Mouse (Mus musculus) heart, embryonic 15.5 days (tissue): ENCODE measurements around the gene Stk36. TPM values are rescaled to one million over a fixed set of nuclear protein-coding genes. Genes with fewer than 3 reads are reported as not detected.

Source experiments
- ATAC-seq: fragments of 200-750 bp; cut with Nextera tagmentation; replicated peaks from 2 replicates; pipeline ENCODE4 v1.8.0; 2017; ENCODE audit warnings: low read depth, moderate TSS enrichment; ENCODE audit not compliant: insufficient number of reproducible peaks, insufficient read depth, low FRiP score
- H3K27ac ChIP-seq: fragments of 300-500 bp; sonication (generic); 2 replicates; pipeline ENCODE4 v1.5.1; 2015; ENCODE audit warnings: mild to moderate bottlenecking, inconsistent platforms
- H3K27me3 ChIP-seq: fragments of 300-500 bp; sonication (generic); 2 replicates; pipeline ENCODE4 v1.6.1; 2015; ENCODE audit warnings: inconsistent platforms
- H3K36me3 ChIP-seq: fragments of 300-500 bp; sonication (generic); 2 replicates; pipeline ENCODE4 v1.6.1; 2015; ENCODE audit warnings: mild to moderate bottlenecking, inconsistent platforms
- H3K4me1 ChIP-seq: fragments of 300-500 bp; sonication (generic); replicated peaks from 2 replicates; pipeline ENCODE4 v1.6.1; 2015; ENCODE audit warnings: inconsistent platforms
- H3K4me2 ChIP-seq: fragments of 300-500 bp; sonication (generic); 2 replicates; pipeline ENCODE4 v1.6.1; 2015; ENCODE audit warnings: inconsistent platforms, mild to moderate bottlenecking, moderate library complexity
- H3K4me3 ChIP-seq: fragments of 300-500 bp; sonication (generic); 2 replicates; pipeline ENCODE4 v1.5.1; 2015; ENCODE audit warnings: mild to moderate bottlenecking, inconsistent platforms
- H3K9ac ChIP-seq: fragments of 300-500 bp; sonication (generic); 2 replicates; pipeline ENCODE4 v1.6.1; 2015; ENCODE audit warnings: mild to moderate bottlenecking, inconsistent platforms
- H3K9me3 ChIP-seq: fragments of 300-500 bp; sonication (generic); replicated peaks from 2 replicates; pipeline ENCODE4 v1.6.1; 2016; ENCODE audit warnings: inconsistent platforms
- WGBS: fragments of 180-500 bp; shearing (Covaris S2); methylation state at CpG from one replicate; pipeline ENCODE4 v1.1.7; 2015; ENCODE audit warnings: mixed read lengths; 5-methylcytosine and 5-hydroxymethylcytosine counted together
- polyA plus RNA-seq: library from polyadenylated mRNA; unstranded; fragments of >200 nt; fragmentation: Nextera tagmentation; extraction: Ambion mirVana; gene quantifications from 2 replicates; pipeline ENCODE4 v1.2.1, GENCODE M21; 2015

Stk36 gene
- 3.4 and 3.7 TPM in 2 replicates for polyA plus RNA-seq

GRCm38 (mm10) chr1:74601267-74601962, at the start of gene Stk36, which contains the start of gene Rnf25:
Stk36 (plus strand) TSS chr1:74601445.
Rnf25 (minus strand) TSS chr1:74601397.
- peak within 1 kb of the TSS; percentile 86 for H3K4me3 ChIP-seq
- H3K27ac ChIP-seq = peak within 1 kb of the TSS; percentile 57
- no peaks in the 10 kb centered on the region for H3K27me3 ChIP-seq
- H3K4me2 ChIP-seq = peak within 1 kb of the TSS; percentile 84
- H3K9ac ChIP-seq = peak within 1 kb of the TSS; percentile 76
- peaks cover 14% of the 10 kb centered on the region for H3K4me1 ChIP-seq
- peak; percentile 76 for ATAC-seq
- H3K9me3 ChIP-seq = no peaks in the 10 kb centered on the region
- H3K36me3 ChIP-seq = peaks cover 21% of the 10 kb centered on the region; the same call in 1 of the 2 replicates
- 9% methylated on average over 25 of the region's 25 CpGs for WGBS

GRCm38 (mm10) chr1:74559061-74559460, 42.2 kb upstream of the Stk36 start:
- Histone ChIP-seq H3K27ac (no peak overlapping the region), H3K9ac (no peak overlapping the region), H3K9me3 (no peaks in the 10 kb centered on the region), H3K27me3 (no peaks in the 10 kb centered on the region), H3K4me1 (no peaks in the 10 kb centered on the region), H3K4me2 (no peak overlapping the region), H3K36me3 (peaks cover under 1% of the 10 kb centered on the region), H3K4me3 (no peak overlapping the region)
- ATAC-seq = no peak
- 82% methylated on average over 5 of the region's 5 CpGs for WGBS

- H3K4me2 ChIP-seq = no peak overlapping the region
- H3K27ac ChIP-seq = no peak overlapping the region
- peaks cover 61% of the 10 kb centered on the region for H3K36me3 ChIP-seq
- no peaks in the 10 kb centered on the region for H3K4me1 ChIP-seq
- no peak overlapping the region for H3K9ac ChIP-seq
- ATAC-seq = no peak
- 83% methylated on average over 6 of the region's 6 CpGs for WGBS
- H3K4me3 ChIP-seq = no peak overlapping the region
- H3K27me3 ChIP-seq = no peaks in the 10 kb centered on the region
- H3K9me3 ChIP-seq = no peaks in the 10 kb centered on the region
Observed at GRCm38 (mm10) chr1:74565834-74566233, 35.4 kb upstream of the Stk36 start.

GRCm38 (mm10) chr1:74569739-74570719, 31.2 kb upstream of the Stk36 start:
- Histone ChIP-seq H3K9me3 (no peaks in the 10 kb centered on the region), H3K9ac (no peak overlapping the region), H3K4me1 (no peaks in the 10 kb centered on the region), H3K4me2 (no peak overlapping the region), H3K4me3 (no peak overlapping the region), H3K27ac (no peak overlapping the region), H3K27me3 (no peaks in the 10 kb centered on the region), H3K36me3 (peaks cover 88% of the 10 kb centered on the region)
- WGBS = 85% methylated on average over 29 of the region's 29 CpGs
- ATAC-seq = no peak

GRCm38 (mm10) chr1:74582621-74583020, 18.6 kb upstream of the Stk36 start:
- Histone ChIP-seq H3K9ac (no peak overlapping the region), H3K27me3 (no peaks in the 10 kb centered on the region), H3K27ac (no peak overlapping the region), H3K9me3 (no peaks in the 10 kb centered on the region), H3K4me2 (no peak overlapping the region), H3K4me1 (peaks cover 25% of the 10 kb centered on the region), H3K36me3 (peaks cover 40% of the 10 kb centered on the region), H3K4me3 (no peak overlapping the region)
- ATAC-seq = no peak
- 88% methylated on average over 3 of the region's 3 CpGs for WGBS

GRCm38 (mm10) chr1:74584616-74585398, 16.4 kb upstream of the Stk36 start:
- peaks cover 23% of the 10 kb centered on the region for H3K36me3 ChIP-seq
- peak overlapping the region; percentile 64 for H3K27ac ChIP-seq
- 66% methylated on average over 3 of the region's 3 CpGs for WGBS
- no peak overlapping the region for H3K9ac ChIP-seq
- peaks cover 34% of the 10 kb centered on the region for H3K4me1 ChIP-seq
- H3K4me2 ChIP-seq = peak overlapping the region; percentile 6; the same call in 1 of the 2 replicates
- H3K4me3 ChIP-seq = no peak overlapping the region
- H3K27me3 ChIP-seq = no peaks in the 10 kb centered on the region
- H3K9me3 ChIP-seq = no peaks in the 10 kb centered on the region
- ATAC-seq = no peak

GRCm38 (mm10) chr1:74587233-74587772, 13.9 kb upstream of the Stk36 start:
- Histone ChIP-seq H3K4me1 (peaks cover 34% of the 10 kb centered on the region), H3K9me3 (no peaks in the 10 kb centered on the region), H3K36me3 (peaks cover 23% of the 10 kb centered on the region), H3K27ac (peak overlapping the region; percentile 88), H3K4me2 (peak overlapping the region; percentile 76), H3K4me3 (peak overlapping the region; percentile 80), H3K27me3 (no peaks in the 10 kb centered on the region), H3K9ac (peak overlapping the region; percentile 86)
- ATAC-seq = no peak
- under 1% methylated on average over 24 of the region's 24 CpGs for WGBS

- no peaks in the 10 kb centered on the region for H3K9me3 ChIP-seq
- no peaks in the 10 kb centered on the region for H3K27me3 ChIP-seq
- peak; percentile 99 for ATAC-seq
- H3K27ac ChIP-seq = peak within 1 kb of the TSS; percentile 88
- peak within 1 kb of the TSS; percentile 76 for H3K4me2 ChIP-seq
- WGBS = 0% methylated on average over 48 of the region's 48 CpGs
- peaks cover 23% of the 10 kb centered on the region for H3K36me3 ChIP-seq
- peak within 1 kb of the TSS; percentile 86 for H3K9ac ChIP-seq
- H3K4me3 ChIP-seq = peak within 1 kb of the TSS; percentile 80
- peaks cover 34% of the 10 kb centered on the region for H3K4me1 ChIP-seq
Observed at GRCm38 (mm10) chr1:74587773-74588445, 13.3 kb upstream of the Stk36 start, which contains the start of the genes Zfp142 and Bcs1l. Zfp142 (minus strand) TSS chr1:74588246. Bcs1l (plus strand) TSS chr1:74588289.

GRCm38 (mm10) chr1:74594434-74594833, 6.8 kb upstream of the Stk36 start:
- 0 out of 2 replicates have a peak, but pooled peaks cover under 1% of the 10 kb centered on the region for H3K4me1 ChIP-seq
- H3K9ac ChIP-seq = no peak overlapping the region
- no peak for ATAC-seq
- no peak overlapping the region for H3K27ac ChIP-seq
- H3K27me3 ChIP-seq = no peaks in the 10 kb centered on the region
- H3K4me2 ChIP-seq = no peak overlapping the region
- H3K9me3 ChIP-seq = no peaks in the 10 kb centered on the region
- H3K36me3 ChIP-seq = peaks cover 74% of the 10 kb centered on the region
- 82% methylated on average over 8 of the region's 8 CpGs for WGBS
- no peak overlapping the region for H3K4me3 ChIP-seq
